Mouse (Mus musculus): ENCODE results near the gene Rdh16. TPM values are rescaled to one million over a fixed set of nuclear protein-coding genes. Genes with fewer than 3 reads are reported as not detected.
"Not testable (repeated sequence)": the region's sequence is repeated elsewhere in the genome, so short reads cannot be mapped to it uniquely, and the experiment has no call there.

Gene Rdh16
- polyA plus RNA-seq, 1 experiment, result not detected

GRCm38 (mm10) chr10:127776011-127776410 lies 24.9 kb upstream of the Rdh16 start, which contains the start of gene Rdh9:
TSS of gene Rdh9 (plus strand) at chr10:127776386.
- no peak within 1 kb of the TSS for H3K4me3 ChIP-seq (replicated peaks)
- peaks cover 5% of the 10 kb centered on the region; the same call in 1 of the 2 replicates for H3K9me3 ChIP-seq
- H3K36me3 ChIP-seq (replicated peaks; ENCODE audit: low read length), result no peaks in the 10 kb centered on the region
- H3K27me3 ChIP-seq (replicated peaks), result peaks cover 7% of the 10 kb centered on the region
- TF ChIP-seq GATA1 (IDR thresholded peaks at IDR 0.05; ENCODE audit: borderline replicate concordance, low read length) (no peak), FLI1 (IDR thresholded peaks at IDR 0.05; ENCODE audit: low read length) (no peak)
- H3K4me1 ChIP-seq, result no peaks in the 10 kb centered on the region

GRCm38 (mm10) chr10:127782321-127782720 lies 18.6 kb upstream of the Rdh16 start:
- not testable (repeated sequence) for H3K4me1 ChIP-seq; H3K36me3 ChIP-seq (replicated peaks; ENCODE audit: low read length); H3K27me3 ChIP-seq (replicated peaks); H3K9me3 ChIP-seq; H3K4me3 ChIP-seq (replicated peaks)

DNA sequence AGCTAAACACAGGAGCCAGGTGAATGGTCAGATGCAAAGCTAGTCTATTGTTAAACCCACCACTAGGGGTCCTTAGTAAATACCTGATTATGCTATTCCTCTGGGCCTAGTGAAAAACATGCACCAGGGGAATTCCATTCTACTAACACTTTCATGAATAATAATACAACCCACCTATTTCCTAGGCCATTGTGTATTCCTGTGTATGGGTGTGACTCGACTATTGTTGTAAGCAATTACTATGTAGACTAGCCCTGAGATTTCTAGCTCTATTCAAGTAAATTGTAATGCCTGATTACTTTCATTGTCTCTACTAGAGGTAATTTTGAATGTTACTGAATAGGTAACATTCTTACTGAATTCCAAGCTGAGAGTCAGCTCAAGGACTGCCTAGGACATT lies 15.5 kb upstream of the Rdh16 start:
- H3K27me3 ChIP-seq (replicated peaks); H3K4me3 ChIP-seq (replicated peaks); H3K4me1 ChIP-seq; H3K36me3 ChIP-seq (replicated peaks; ENCODE audit: low read length): not testable (repeated sequence)
- peaks cover 16% of the 10 kb centered on the region for H3K9me3 ChIP-seq

GRCm38 (mm10) chr10:127799295-127799694 lies 1.7 kb upstream of the Rdh16 start:
- H3K36me3 ChIP-seq (replicated peaks; ENCODE audit: low read length), result no peaks in the 10 kb centered on the region
- H3K27me3 ChIP-seq (replicated peaks), result no peaks in the 10 kb centered on the region
- H3K4me1 ChIP-seq, result no peaks in the 10 kb centered on the region
- no peak for TF ChIP-seq FLI1 (IDR thresholded peaks at IDR 0.05; ENCODE audit: low read length)
- TF ChIP-seq GATA1 (IDR thresholded peaks at IDR 0.05; ENCODE audit: borderline replicate concordance, low read length), result no peak
- peaks cover 14% of the 10 kb centered on the region for H3K9me3 ChIP-seq
- H3K4me3 ChIP-seq (replicated peaks), result no peak overlapping the region

DNA sequence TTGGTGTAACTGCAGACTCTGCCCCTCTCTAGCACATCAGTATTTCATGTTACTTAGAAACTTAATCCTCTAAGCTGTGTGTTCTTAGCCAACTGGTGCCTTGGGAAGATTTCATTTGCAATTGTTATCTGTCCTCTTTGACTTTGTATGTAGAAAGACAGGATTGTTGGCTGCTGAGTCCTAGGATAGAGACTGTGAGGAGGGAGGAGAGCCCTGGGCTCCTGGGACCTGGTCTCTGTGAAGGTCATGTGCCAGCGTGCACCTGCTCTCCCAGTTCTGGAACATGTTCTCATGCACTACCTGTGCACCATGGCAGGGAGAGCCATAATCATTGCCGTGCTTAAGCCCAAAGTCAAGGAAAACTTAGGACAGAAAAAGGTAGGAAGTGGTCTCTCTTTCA lies 660 bp downstream of the Rdh16 start:
- Histone ChIP-seq H3K9me3 (peaks cover 5% of the 10 kb centered on the region), H3K4me1 (no peaks in the 10 kb centered on the region)
- TF ChIP-seq FLI1 (IDR thresholded peaks at IDR 0.05; ENCODE audit: low read length) (no peak), GATA1 (IDR thresholded peaks at IDR 0.05; ENCODE audit: borderline replicate concordance, low read length) (no peak)

DNA sequence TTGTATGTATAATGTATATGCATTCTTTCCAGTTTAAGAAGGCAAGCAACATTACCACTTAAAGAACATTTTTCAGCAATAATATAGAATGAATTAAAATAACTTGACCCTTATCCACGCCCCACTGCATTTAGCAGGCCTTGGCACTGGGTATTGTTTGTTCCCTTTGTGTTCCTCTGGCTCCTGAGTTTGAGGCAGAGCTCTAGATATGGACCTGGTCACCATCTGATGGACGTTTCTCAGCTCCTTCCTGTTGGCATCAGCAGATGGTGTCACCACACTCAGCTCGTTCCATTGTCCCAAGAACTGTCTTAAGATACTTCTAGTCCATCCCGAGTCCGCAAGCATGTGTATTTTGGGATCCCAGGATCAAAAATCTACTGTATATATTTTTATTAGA lies 1.3 kb downstream of the Rdh16 start:
- TF ChIP-seq FLI1 (IDR thresholded peaks at IDR 0.05; ENCODE audit: low read length) (no peak), GATA1 (IDR thresholded peaks at IDR 0.05; ENCODE audit: borderline replicate concordance, low read length) (no peak)
- H3K4me1 ChIP-seq, result no peaks in the 10 kb centered on the region
- H3K36me3 ChIP-seq (replicated peaks; ENCODE audit: low read length), result no peaks in the 10 kb centered on the region
- H3K9me3 ChIP-seq, result no peaks in the 10 kb centered on the region
- no peak overlapping the region for H3K4me3 ChIP-seq (replicated peaks)
- no peaks in the 10 kb centered on the region for H3K27me3 ChIP-seq (replicated peaks)

More for the DNA sequence above, 660 bp downstream of the Rdh16 start:
- Histone ChIP-seq H3K27me3 (replicated peaks) (no peaks in the 10 kb centered on the region), H3K4me3 (replicated peaks) (no peak overlapping the region), H3K36me3 (replicated peaks; ENCODE audit: low read length) (no peaks in the 10 kb centered on the region)

- no peaks in the 10 kb centered on the region for H3K36me3 ChIP-seq (replicated peaks; ENCODE audit: low read length)
- H3K4me1 ChIP-seq, result no peaks in the 10 kb centered on the region
- TF ChIP-seq FLI1 (IDR thresholded peaks at IDR 0.05; ENCODE audit: low read length) (no peak), GATA1 (IDR thresholded peaks at IDR 0.05; ENCODE audit: borderline replicate concordance, low read length) (no peak)
- H3K9me3 ChIP-seq, result peaks cover under 1% of the 10 kb centered on the region; the same call in 1 of the 2 replicates
- no peaks in the 10 kb centered on the region for H3K27me3 ChIP-seq (replicated peaks)
- no peak overlapping the region for H3K4me3 ChIP-seq (replicated peaks)
Measured at GRCm38 (mm10) chr10:127804416-127804815, 3.5 kb downstream of the Rdh16 start.

DNA sequence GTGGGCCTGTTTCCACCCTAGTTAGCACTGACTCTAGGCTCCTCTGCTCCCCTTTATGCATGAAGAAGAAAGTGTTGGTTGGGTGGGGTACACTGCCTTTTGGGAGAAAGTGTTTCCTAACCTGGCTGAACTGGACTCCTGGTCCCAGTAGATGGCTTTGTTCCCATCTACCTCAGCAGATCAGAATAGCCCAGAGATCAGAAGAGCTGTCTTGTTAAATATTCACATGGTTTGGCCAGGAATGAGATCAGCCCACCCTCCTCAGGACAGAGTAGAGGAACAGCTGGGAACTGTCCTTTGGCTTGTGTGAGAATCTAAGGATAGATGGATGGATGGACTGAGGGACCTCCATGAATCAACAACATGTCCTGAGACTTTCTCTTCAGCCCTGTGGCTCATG lies 14.9 kb downstream of the Rdh16 start:
- no peaks in the 10 kb centered on the region for H3K36me3 ChIP-seq (replicated peaks; ENCODE audit: low read length)
- peaks cover 18% of the 10 kb centered on the region for H3K9me3 ChIP-seq
- no peaks in the 10 kb centered on the region for H3K27me3 ChIP-seq (replicated peaks)
- no peaks in the 10 kb centered on the region for H3K4me1 ChIP-seq
- TF ChIP-seq GATA1 (IDR thresholded peaks at IDR 0.05; ENCODE audit: borderline replicate concordance, low read length) (no peak), FLI1 (IDR thresholded peaks at IDR 0.05; ENCODE audit: low read length) (no peak)
- no peak overlapping the region for H3K4me3 ChIP-seq (replicated peaks)

DNA sequence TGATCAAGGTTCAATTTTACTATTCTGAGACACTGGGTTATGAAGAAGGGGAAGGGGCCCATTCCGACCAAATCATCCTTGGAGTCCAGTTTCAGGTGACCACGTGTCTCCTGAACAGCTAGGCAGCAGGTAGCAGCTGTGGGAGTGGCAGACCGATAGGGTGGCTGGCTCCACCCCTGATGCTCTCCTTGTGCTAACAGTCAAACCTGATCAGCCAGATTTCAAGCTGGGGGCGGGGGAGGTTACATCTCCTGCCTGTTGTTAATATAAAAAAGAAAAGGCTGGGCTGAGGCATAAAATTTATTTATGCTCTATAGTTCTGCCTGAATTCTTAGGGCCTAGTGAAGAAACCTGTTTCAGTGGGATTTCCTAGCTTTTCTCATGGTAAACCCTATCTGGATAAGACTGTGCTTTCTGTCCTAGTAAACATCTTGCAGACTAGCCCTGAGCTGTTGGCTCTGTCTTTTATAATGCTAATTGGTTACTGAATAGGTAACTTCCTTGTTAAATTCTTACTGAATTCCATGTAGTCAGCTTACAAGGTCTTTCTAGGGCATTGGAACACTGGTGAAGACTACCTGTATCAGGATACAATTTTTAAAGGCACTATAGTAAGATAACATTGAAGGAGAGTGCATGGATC lies 16.4 kb downstream of the Rdh16 start:
- not testable (repeated sequence) for H3K36me3 ChIP-seq (replicated peaks; ENCODE audit: low read length); H3K4me1 ChIP-seq; H3K27me3 ChIP-seq (replicated peaks)

GRCm38 (mm10) chr10:127821806-127822205 lies 20.9 kb downstream of the Rdh16 start:
- H3K27me3 ChIP-seq (replicated peaks), result not testable (repeated sequence)

More for the DNA sequence above, 16.4 kb downstream of the Rdh16 start:
- not testable (repeated sequence) for H3K4me3 ChIP-seq (replicated peaks)
- peaks cover 20% of the 10 kb centered on the region for H3K9me3 ChIP-seq

DNA sequence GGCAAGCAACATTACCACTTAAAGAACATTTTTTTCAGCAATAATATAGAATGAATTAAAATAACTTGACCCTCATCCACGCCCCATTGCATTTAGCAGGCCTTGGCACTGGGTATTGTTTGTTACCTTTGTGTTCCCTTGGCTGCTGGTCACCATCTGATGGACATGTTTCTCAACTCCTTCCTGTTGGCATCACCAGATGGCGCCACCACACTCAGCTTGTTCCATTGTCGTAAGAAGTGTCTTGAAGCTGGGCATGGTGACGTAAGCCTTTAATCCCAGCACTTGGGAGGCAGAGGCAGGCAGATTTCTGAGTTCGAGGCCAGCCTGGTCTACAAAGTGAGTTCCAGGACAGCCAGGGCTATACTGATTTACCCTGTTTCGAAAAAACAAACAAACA lies 24.4 kb downstream of the Rdh16 start:
- Histone ChIP-seq H3K9me3 (peaks cover 15% of the 10 kb centered on the region; the same call in 1 of the 2 replicates), H3K36me3 (replicated peaks; ENCODE audit: low read length) (no peaks in the 10 kb centered on the region), H3K4me1 (no peaks in the 10 kb centered on the region), H3K27me3 (replicated peaks) (no peaks in the 10 kb centered on the region), H3K4me3 (replicated peaks) (no peak overlapping the region)
- TF ChIP-seq FLI1 (IDR thresholded peaks at IDR 0.05; ENCODE audit: low read length), result no peak
- no peak for TF ChIP-seq GATA1 (IDR thresholded peaks at IDR 0.05; ENCODE audit: borderline replicate concordance, low read length)

More at GRCm38 (mm10) chr10:127821806-127822205, 20.9 kb downstream of the Rdh16 start:
- H3K9me3 ChIP-seq, result peaks cover 20% of the 10 kb centered on the region
- not testable (repeated sequence) for H3K36me3 ChIP-seq (replicated peaks; ENCODE audit: low read length); H3K4me1 ChIP-seq; H3K4me3 ChIP-seq (replicated peaks)

Measured in megakaryocyte, embryonic 14.5 days (primary cell).